Mouse (Mus musculus) common myeloid progenitor, adult 5-6 weeks (primary cell): ENCODE data around the gene Slc8a3. TPM values are rescaled to one million over a fixed set of nuclear protein-coding genes. Genes with fewer than 3 reads are reported as not detected.
A peak's percentile ranks its signal among the peaks of the same experiment; 100 is the strongest.

Source experiments
- ATAC-seq: replicated peaks from 2 replicates; pipeline ENCODE4 v1.8.0; 2016; ENCODE audit warnings: low read depth, mild to moderate bottlenecking, moderate TSS enrichment, inconsistent platforms; ENCODE audit not compliant: poor library complexity, severe bottlenecking
- total RNA-seq: library from RNA; stranded (forward); fragments of 200-1000, 187-1606 nt; gene quantifications from 2 replicates; pipeline ENCODE4 v1.2.3, GENCODE M21; 2017

Slc8a3 gene
- total RNA-seq, 1 experiment from 2014 or later, result not detected

DNA sequence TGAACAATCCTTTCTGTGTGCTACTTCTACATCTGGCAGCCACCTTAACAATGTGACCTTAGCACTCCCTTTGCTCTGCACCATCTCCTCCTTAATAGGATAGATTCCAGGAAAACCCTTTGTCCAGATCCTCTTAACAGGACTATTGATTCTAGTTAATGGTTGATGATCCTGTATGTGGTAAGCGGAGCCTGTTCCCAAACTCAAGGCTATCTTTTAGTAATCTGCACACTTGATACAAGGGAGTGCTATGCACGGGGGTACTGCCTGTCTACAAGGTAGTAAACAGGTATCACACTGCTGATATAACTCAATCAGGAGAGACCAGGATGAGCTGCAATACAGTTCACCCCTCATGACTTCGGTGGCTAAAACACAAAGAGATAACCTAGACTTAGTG, 144.6 kb downstream of the Slc8a3 start:
- ATAC-seq, result no peak

DNA sequence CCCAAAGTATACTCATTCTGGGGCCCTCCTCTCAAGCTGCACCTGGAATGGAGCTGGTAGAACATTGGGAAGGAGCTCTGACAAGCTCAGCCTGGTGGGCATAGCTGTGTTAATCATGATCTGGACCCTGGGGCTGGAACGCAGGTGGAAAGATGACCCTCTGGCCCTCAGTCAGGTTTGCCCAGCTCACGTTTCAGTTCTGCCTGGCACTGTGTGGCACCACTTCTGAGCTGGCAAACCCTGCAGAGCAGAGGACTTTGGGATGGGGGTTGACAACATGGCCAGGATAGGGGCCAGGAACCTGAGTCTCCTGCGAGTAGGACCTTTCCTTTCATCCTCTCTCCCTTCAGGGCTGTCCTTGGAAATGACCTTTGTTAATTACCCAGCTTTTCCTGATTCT, 146.3 kb downstream of the Slc8a3 start:
- ATAC-seq, result no peak

DNA sequence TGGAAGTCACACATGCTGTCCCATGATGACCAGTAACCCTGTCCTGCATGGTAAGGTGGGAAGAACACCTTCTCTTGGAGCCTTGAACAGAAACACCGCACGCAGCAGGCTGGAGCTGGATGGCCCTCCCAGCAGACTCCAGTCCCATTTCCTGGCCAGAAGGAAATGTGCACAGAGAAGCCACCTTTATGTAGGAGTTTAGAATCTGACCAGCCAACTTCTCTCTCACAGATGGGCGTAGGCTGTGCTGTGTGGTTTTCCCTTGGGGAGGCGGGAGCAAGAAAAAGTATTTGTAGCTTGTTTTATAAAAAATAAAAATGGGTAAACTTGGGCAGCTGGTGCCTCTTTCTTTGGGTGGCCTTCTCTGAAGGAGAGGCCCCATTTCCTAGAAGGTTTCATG, 146.9 kb downstream of the Slc8a3 start:
- ATAC-seq, result no peak

DNA sequence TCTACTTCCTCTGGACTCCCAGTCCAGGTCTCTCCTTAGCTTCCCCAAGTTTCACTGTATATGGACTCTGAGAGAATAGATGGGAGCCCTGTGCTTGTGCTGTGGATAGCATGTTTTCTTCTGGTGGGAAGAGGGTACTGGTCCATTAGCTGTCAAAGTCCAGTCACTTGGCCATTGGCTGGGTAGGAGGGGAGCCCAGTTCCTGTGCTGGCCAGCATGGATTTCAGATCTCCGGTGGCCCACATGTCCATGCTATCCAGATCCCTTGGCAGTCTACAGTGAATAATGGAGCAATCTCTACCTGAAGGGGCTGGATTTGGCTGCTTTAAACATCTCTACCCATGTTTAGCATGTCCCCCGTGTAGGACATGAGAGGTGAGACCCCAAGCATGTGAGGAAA, 148.0 kb downstream of the Slc8a3 start:
- ATAC-seq, result no peak

DNA sequence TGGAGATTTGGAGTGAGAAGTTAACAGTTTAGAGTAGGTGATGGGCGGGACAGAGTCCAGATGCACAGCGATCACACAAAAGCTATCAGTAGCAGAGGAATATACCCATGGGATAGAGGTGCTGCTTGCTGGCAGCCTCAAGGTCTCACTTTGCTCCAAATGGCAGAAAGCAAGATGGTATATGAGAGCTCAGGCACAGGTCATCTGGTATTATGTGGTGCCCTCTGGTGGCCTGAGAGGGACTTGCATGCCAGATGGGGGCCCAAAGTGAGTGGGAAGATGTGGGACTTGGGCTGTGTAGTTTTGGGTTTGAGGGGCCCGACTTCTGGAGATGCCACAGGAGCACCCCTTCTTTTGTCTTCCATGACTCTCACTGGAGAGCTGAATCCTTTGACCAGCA, 150.9 kb downstream of the Slc8a3 start:
- ATAC-seq, result peak; percentile 82

DNA sequence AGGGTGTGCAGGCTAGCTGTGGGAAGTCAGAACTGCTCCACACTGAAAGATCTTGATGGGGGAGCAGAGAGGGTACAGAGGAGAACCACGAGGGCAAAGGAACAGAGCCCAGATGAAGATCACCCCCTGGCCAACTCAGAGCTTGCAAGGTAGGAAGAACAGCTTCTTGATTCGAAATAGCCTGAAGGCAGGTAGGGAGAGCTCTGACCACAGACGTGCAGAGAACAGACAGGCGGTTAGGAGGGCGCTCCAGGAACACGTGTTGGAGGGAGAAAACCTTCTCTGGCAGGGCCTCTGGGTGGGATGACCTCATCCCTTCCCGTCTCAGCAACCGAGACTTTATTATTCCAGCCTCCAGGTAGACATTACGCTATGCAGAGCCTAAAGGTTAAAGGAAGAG, 157.7 kb downstream of the Slc8a3 start:
- ATAC-seq, result no peak

DNA sequence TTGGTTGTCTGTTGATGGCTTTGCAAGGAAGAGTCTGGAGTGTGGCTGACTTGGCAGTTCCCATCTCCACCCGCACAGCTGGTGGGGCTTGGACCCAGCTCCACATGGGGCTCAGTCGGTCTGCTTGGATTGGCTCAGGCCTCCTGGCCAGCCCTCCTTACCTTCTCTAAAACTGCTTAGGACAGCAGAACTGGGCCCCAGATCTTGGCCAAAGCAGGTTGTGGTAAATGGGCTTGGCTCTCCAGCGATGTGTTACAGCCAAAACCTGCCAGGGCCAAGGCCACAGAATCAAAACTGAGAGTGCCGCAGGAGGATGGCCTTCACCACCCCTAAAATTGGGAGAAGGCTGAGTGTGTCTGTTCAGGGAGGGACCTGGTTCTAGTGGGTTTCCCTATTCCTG, 159.1 kb downstream of the Slc8a3 start:
- ATAC-seq, result no peak

DNA sequence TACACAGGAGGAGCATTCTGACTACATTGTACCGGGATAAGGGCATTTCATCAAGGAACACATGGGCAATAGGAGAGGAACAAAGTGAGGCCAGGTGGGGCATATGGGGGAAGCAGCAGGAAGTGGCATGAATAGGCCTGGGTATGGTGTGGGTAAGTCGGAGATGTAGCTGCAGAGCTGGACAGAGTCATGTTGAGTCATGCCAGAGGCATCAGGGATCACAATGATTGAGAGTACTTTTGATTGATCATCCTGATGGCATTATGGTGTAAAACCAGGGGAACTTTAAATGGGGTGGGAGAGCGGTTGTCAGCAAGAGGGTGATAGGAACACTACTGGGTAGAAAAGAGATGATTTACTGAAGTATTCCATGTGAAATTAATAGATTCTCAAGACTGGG, 160.0 kb downstream of the Slc8a3 start:
- no peak for ATAC-seq

DNA sequence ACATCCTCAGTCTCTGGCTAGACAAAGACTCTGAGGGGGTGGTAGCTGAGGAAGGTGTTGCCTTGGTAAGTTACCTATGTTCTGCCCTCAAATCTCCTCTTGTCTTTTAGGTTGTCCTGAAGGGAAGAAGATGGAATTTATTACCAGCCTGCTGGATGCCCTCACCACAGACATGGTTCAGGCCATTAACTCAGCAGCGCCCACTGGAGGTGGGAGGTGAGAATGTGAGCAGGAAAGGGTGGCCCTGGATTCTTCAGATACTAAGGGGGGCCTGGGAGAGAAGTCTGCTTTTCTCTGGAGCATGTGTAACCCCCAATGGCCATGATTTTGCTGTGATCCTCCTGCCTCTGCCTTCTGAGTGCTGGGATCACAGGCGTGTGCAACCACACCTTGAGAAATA, 162.9 kb downstream of the Slc8a3 start:
- no peak for ATAC-seq

DNA sequence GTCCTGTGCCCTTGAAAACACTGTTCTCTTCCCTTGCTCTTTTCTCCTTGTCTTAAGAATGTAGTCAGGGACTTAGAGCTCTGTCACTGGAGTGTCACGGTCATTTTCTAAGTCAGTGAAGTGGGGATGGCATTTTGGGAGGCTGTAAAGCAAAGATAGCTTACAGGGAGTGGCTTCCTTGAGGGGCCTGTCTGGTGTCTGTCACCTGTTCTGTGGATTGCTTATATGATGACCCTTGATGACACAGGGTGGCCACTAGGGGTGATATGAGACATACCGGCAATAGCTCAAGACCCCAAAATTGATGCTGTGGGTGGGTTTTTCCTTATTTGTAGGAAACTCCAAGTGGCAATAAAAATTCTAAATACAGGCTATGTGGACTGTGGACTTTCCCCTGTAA, 164.5 kb downstream of the Slc8a3 start:
- peak; percentile 50; the same call in 1 of the 2 replicates for ATAC-seq

DNA sequence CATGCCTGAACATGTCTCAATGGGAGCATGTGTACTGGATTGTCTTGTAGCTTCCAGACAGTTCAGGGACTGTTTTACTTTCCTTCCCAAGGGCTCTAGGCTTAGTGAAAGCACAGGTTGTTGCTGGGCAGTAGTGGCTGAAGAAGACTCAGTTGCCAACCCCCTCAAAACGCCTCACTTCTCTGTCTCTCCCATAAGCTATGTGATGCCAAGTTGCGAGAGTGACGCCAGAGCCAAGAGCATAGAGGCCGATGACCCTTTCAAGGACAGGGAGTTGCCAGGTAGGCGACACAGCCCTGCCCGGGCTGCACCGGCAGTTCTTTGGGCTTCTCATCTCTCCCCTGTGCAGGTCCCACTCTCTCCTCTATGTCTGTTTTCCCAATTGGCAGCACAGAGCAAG, 164.9 kb downstream of the Slc8a3 start:
- ATAC-seq, result no peak

DNA sequence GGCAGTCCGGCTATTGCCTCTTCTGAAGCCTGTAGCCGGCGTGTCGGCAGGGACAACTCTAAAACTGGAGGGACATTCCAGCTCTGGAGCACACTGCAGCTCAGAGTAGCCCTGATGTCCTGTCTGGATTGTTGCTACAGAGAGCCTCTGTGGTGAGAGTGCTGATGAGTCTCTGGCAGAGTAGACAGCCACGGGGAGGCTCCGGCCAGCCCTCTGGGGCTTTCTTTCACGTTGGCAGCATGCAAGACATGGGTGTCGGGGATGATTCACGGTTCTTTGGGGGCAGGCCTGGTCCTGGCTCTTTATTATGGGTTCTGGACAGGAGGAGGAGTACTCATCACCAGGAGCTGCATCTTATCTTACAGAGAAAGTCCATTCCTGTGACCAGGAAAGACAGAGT, 165.8 kb downstream of the Slc8a3 start:
- ATAC-seq, result no peak

DNA sequence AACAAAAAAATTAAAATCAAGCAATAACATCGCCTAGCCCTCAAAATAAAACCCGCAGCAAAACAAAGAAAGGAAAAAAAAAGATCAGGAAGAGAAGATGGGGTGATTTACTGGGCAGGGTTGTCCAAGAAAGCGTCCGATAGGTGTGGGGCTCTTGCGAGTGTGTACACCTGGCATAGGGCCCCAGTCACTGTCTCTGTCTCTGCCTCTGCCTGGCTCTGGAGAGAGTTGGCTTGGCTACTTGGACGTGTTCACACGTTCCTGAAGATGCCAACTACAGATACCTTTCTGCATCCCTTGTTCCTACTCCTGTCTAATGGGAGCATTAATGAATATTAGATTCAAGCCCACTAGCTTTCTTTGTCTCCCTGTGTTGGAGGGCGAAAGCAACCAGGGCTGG, 166.4 kb downstream of the Slc8a3 start:
- ATAC-seq, result no peak

DNA sequence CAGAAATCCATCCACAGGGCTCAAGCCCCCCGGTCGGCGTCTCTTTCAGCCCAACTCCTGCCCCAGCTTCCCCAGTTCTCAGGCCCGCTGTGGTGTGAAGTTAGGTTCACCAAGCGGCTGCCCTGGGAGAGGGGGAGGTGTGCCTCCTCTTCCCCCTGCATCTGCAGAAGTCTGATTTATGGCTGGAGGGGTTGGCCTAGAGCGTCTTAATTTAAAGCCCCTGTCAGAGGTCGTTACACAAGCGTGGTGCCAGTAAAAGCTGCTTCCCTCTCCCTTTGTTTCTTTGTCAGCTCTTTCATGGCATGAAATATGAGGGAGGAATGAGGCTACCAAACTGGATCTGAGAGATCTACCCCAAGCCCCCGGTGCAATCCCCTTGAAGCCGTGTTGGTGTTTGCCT, 166.9 kb downstream of the Slc8a3 start:
- no peak for ATAC-seq

DNA sequence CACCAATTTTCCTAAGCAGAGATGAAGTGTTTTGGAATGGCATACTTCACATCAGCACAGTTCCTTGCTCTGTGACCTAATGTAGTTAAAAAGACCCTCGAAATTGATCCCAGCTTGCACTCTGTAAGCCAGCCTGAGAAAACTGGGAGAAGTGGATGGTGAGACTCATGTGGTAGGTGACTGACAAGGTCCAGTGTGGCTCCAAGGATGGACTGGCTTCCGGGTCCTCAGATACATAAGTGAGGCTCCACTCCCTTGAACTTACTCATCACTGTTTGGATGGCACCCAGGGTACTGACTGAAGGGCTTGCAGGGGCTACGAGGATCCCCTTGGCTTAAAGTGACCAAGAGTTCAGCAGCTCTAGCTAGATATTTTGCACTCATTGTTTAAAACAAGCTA, 169.4 kb downstream of the Slc8a3 start:
- ATAC-seq, result no peak

DNA sequence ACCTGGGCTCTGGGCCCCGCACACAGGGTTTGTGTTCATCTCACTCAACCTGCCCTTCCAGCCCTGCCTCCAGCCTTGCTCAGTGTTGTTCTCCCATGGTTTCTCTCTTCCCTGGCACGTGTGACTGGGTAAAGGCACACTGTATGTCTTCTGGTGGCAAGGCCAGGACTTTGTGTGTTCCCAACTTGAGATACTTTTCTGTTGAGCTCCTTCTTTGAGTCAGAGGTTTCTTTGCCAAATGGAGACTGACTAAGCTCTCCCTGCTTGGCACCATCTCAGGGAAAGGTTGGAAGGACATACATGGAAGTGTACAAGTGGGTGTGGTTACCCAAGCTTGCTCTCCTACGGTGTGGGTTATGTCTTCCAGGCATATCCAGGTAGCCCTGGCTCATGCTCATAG, 169.8 kb downstream of the Slc8a3 start:
- no peak for ATAC-seq

DNA sequence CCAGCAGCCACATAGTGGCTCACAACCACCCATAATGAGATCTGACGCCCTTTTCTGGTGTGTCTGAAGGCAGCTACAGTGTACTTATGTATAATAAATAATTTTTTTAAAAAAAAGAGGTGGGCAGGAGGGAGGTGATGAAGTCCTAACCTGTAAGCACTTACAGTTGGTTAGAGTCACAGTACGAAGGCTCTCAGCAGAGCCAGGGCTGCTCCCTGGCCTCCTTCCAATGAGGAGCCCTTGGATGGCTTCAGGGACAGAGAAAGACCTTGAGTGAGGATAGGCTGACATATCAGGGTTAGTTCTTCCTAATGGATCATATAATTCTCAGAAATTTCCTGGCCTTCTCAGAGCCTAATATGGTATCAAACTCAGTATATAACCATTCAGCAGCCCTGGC, 171.7 kb downstream of the Slc8a3 start:
- ATAC-seq, result no peak

DNA sequence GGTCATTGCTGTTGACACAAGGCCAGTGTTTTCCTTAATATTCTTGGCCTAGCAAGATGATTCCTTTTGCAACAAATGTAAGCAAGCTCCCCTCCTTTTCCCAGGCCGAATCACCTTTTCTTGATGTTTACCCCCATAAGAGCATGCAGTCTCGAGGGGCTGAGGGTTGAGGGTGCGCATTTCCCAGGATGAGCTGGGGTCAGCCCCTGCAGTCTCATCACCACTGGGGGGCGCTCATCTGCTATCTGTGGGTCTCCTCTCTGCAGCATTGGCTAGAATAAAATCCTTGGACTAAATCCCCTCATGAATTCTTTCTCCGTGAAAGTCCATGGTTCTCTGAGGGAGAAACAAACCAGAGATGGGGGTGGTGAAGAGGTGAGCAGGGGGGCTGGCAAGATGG, 172.1 kb downstream of the Slc8a3 start:
- ATAC-seq, result no peak

DNA sequence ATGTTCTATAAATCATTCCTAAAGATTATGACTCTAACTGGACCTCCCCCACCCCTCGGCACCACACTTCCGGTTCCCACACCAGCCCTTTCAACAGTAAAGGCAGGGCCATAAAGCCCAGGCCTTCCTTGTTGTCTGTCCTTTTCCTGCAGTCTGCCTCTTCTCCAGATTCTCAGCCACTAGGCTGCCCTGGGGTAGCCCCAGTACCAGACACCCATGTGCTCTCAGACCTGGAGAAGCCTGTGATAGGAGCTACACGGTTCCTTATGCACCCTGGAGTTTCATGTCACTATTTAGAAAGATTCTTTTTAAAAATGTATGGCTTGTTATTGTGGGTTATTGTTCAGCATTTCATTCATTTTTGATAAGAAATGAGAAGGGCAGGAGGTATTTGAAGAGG, 172.6 kb downstream of the Slc8a3 start:
- ATAC-seq, result no peak

DNA sequence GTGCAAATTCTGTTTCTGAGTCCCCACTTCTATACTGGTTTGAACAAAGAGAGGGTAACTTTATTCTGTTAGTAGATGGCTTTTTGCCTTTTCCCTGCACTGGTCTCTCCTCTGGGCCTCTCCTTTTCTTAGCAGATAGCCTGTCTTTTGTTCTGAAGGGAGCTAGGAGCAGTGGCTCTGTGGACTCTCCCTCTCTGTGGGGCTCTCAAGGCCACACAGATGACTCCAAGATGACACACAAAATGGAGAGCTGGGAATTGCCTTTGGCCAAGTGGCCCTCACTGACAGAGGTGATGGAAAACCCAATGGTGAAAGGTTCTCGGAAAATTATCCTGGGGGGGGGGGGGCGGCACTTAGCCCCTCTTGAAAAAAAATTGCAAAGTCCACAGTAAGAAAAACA, 173.0 kb downstream of the Slc8a3 start:
- ATAC-seq, result no peak

DNA sequence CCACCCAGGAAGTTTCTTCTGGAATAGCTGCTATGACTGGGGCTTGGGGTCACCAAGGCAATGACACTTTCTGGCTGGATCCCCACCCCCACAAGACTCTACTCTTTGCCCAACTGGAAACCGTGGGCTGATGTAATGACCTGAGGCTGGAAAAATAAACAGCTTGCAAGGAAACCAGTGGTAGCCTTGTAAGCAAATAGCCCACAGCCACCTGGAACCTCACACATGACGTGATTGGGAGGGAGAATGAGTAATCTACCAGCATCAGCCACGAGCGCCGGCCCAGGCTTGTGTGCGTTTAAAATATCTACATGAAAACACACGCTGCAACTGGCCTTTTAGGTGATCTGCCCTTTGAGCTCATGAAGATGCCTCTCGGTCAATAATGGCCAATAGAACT, 176.1 kb downstream of the Slc8a3 start:
- ATAC-seq, result no peak

DNA sequence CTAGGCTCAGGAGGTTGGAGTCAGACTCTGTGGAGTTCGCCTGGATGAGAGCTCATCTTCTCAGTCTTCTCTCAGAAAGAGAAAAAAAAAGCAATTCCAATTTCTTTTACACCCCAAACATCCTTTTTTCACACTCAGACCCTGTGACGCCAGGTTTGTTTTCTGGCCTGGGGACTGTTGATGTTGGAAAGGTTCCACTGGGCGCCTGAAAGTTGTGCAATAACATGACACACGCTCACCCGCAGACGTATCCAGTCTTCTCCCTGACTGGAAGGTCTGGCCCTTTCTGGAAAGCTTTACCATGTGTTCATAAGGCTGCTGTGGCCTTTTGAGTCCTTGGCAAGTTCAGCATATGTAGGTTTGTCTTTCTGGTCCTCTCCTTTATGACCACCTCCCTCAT, 177.3 kb downstream of the Slc8a3 start:
- ATAC-seq, result no peak

DNA sequence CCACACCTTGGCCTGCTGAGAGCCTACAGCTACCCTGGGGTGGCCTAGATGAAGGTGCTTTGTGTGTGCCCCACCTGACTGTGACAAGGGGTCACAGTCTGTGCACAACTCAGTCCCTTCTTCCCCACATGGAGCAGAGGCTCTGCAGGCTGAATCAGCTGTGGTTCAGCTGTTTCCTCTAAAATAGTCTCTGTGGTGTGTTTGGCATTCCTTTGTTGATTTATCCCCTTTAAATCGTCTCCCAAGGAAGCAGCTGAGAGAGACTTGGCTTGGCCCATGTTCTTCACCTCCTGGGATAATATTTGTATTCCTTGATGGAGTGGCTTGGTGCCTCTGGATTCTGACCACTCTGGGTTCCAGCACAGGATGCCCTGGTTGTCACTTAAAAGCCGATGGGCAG, 180.9 kb downstream of the Slc8a3 start:
- no peak for ATAC-seq
